Comparison of ENCODE assay signal across 32 mouse cellular contexts in genomic region chr3:123312477-123313062, GRCm38 (mm10). TPM values are rescaled to one million over a fixed set of nuclear protein-coding genes. Genes with fewer than 3 reads are reported as not detected.
DNase-seq lines count a peak whose midpoint lies in the region; ATAC-seq and TF ChIP-seq lines count a peak whose summit lies in the region.
"Had no signal": no experiment of that assay in that cellular context is flagged by ENCODE, and none has a peak within 500 bp of the region (broad histone marks: within the 10 kb centered on the region; RNA-seq: fewer than 3 reads in every experiment).

No protein-coding gene starts in this region.

- no peaks in the 10 kb centered on the region; the same call in 1 of the 2 replicates for H3K36me3 ChIP-seq in heart, embryonic 11.5 days (ENCODE audit: control insufficient read depth, insufficient read depth, low read length)
- H3K36me3 ChIP-seq in kidney, postnatal 0 days (ENCODE audit: insufficient read depth, low read length): no peaks in the 10 kb centered on the region
- H3K36me3 ChIP-seq in kidney, adult 2 months (ENCODE audit: control insufficient read depth, insufficient read depth, low read length): no peaks in the 10 kb centered on the region
- H3K36me3 ChIP-seq in stomach, embryonic 14.5 days (ENCODE audit: control insufficient read depth, insufficient read depth, low read length): peaks cover 4% of the 10 kb centered on the region; the same call in 1 of the 2 replicates
- no peaks in the 10 kb centered on the region for H3K36me3 ChIP-seq in lung, postnatal 0 days (ENCODE audit: insufficient read depth, low read length)
- H3K36me3 ChIP-seq in forebrain, embryonic 12.5 days (replicated peaks): no peaks in the 10 kb centered on the region
- H3K36me3 ChIP-seq: hindbrain, embryonic 15.5 days; midbrain, embryonic 12.5 days; neural tube, embryonic 12.5 days had no signal

- TF ChIP-seq CTCF in kidney, postnatal 0 days (IDR thresholded peaks at IDR 0.05; ENCODE audit: low read depth): no peak
- no peak for TF ChIP-seq CTCF in kidney, adult 2 months (conservative IDR thresholded peaks at IDR 0.05; ENCODE audit: insufficient read depth, insufficient read length, low read depth, low read length)
- no peak for TF ChIP-seq CTCF in lung, postnatal 0 days (IDR thresholded peaks at IDR 0.05)

- TF ChIP-seq POLR2A in kidney, adult 2 months (IDR thresholded peaks at IDR 0.05; ENCODE audit: low read depth, low read length): no peak

- WGBS in heart, embryonic 11.5 days (ENCODE audit: insufficient replicate concordance): 85% methylated on average over 9 of the region's 9 CpGs
- 47% methylated on average over 9 of the region's 9 CpGs for WGBS in kidney, postnatal 0 days
- 64% methylated on average over 9 of the region's 9 CpGs for WGBS in kidney, adult 2 months
- 63% methylated on average over 9 of the region's 9 CpGs for WGBS in stomach, embryonic 14.5 days
- WGBS in lung, postnatal 0 days: 80% methylated on average over 9 of the region's 9 CpGs
- WGBS in forebrain, embryonic 12.5 days: 86% methylated on average over 9 of the region's 9 CpGs

- no peak overlapping the region for H3K27ac ChIP-seq in heart, embryonic 11.5 days (ENCODE audit: low read depth, low read length)
- peak overlapping the region; percentile 15; the same call in 1 of the 2 replicates for H3K27ac ChIP-seq in kidney, postnatal 0 days
- no peak overlapping the region for H3K27ac ChIP-seq in kidney, adult 2 months (ENCODE audit: insufficient read depth, low read depth, low read length)
- H3K27ac ChIP-seq in stomach, embryonic 14.5 days (ENCODE audit: low read length): peak overlapping the region; percentile 72; the same call in 1 of the 2 replicates
- no peak overlapping the region for H3K27ac ChIP-seq in lung, postnatal 0 days (ENCODE audit: low read length)
- H3K27ac ChIP-seq in forebrain, embryonic 12.5 days: no peak overlapping the region
- H3K27ac ChIP-seq: embryonic facial prominence, embryonic 12.5 days; hindbrain, embryonic 15.5 days; liver, embryonic 12.5 days; midbrain, embryonic 12.5 days; neural tube, embryonic 12.5 days had no signal

- H3K4me2 ChIP-seq in heart, embryonic 11.5 days: no peak overlapping the region
- no peak overlapping the region for H3K4me2 ChIP-seq in kidney, postnatal 0 days (ENCODE audit: low read length)
- H3K4me2 ChIP-seq in stomach, embryonic 14.5 days (replicated peaks; ENCODE audit: low read depth, low read length): no peak overlapping the region
- no peak overlapping the region for H3K4me2 ChIP-seq in lung, postnatal 0 days (replicated peaks; ENCODE audit: low read depth, low read length)
- H3K4me2 ChIP-seq in forebrain, embryonic 12.5 days: no peak overlapping the region
- H3K4me2 ChIP-seq: embryonic facial prominence, embryonic 12.5 days; heart, embryonic 12.5 days; hindbrain, embryonic 15.5 days; liver, embryonic 12.5 days; midbrain, embryonic 12.5 days; neural tube, embryonic 12.5 days had no signal

- H3K9ac ChIP-seq in heart, embryonic 11.5 days (ENCODE audit: low read depth, low read length): no peak overlapping the region
- H3K9ac ChIP-seq in kidney, postnatal 0 days (ENCODE audit: low read depth, low read length): no peak overlapping the region
- H3K9ac ChIP-seq in stomach, embryonic 14.5 days (replicated peaks; ENCODE audit: low read depth, low read length): no peak overlapping the region
- no peak overlapping the region for H3K9ac ChIP-seq in lung, postnatal 0 days (replicated peaks; ENCODE audit: low read depth)
- H3K9ac ChIP-seq in forebrain, embryonic 12.5 days: no peak overlapping the region
- H3K9ac ChIP-seq: embryonic facial prominence, embryonic 12.5 days; heart, embryonic 12.5 days; hindbrain, embryonic 15.5 days; liver, embryonic 12.5 days; liver, postnatal 0 days; midbrain, embryonic 12.5 days; neural tube, embryonic 12.5 days had no signal

- no peaks in the 10 kb centered on the region for H3K9me3 ChIP-seq in heart, embryonic 11.5 days (replicated peaks; ENCODE audit: control insufficient read depth, low read length)
- H3K9me3 ChIP-seq in kidney, postnatal 0 days (replicated peaks; ENCODE audit: low read length): no peaks in the 10 kb centered on the region
- H3K9me3 ChIP-seq in stomach, embryonic 14.5 days (ENCODE audit: control insufficient read depth, low read depth, low read length): no peaks in the 10 kb centered on the region
- no peaks in the 10 kb centered on the region for H3K9me3 ChIP-seq in lung, postnatal 0 days (ENCODE audit: low read length)
- H3K9me3 ChIP-seq in forebrain, embryonic 12.5 days: no peaks in the 10 kb centered on the region
- H3K9me3 ChIP-seq: embryonic facial prominence, embryonic 12.5 days; heart, embryonic 12.5 days; hindbrain, embryonic 15.5 days; liver, embryonic 12.5 days; megakaryocyte, embryonic 14.5 days; midbrain, embryonic 12.5 days; neural tube, embryonic 12.5 days had no signal

- no peaks in the 10 kb centered on the region for H3K27me3 ChIP-seq in heart, embryonic 11.5 days (ENCODE audit: control insufficient read depth, insufficient read depth, low read length)
- no peaks in the 10 kb centered on the region for H3K27me3 ChIP-seq in kidney, postnatal 0 days (ENCODE audit: insufficient read depth, low read length)
- no peaks in the 10 kb centered on the region for H3K27me3 ChIP-seq in kidney, adult 2 months (replicated peaks; ENCODE audit: control insufficient read depth, insufficient read depth, low read length)
- H3K27me3 ChIP-seq in stomach, embryonic 14.5 days (ENCODE audit: control insufficient read depth, insufficient read depth, low read length): no peaks in the 10 kb centered on the region
- no peaks in the 10 kb centered on the region for H3K27me3 ChIP-seq in lung, postnatal 0 days (replicated peaks; ENCODE audit: insufficient read depth, low read length)
- no peaks in the 10 kb centered on the region for H3K27me3 ChIP-seq in forebrain, embryonic 12.5 days
- H3K27me3 ChIP-seq: CH12.LX; embryonic facial prominence, embryonic 12.5 days; heart, embryonic 12.5 days; hindbrain, embryonic 15.5 days; liver, embryonic 12.5 days; megakaryocyte, embryonic 14.5 days; midbrain, embryonic 12.5 days; neural tube, embryonic 12.5 days had no signal

- H3K4me3 ChIP-seq in heart, embryonic 11.5 days (ENCODE audit: low read depth, low read length): no peak overlapping the region
- no peak overlapping the region for H3K4me3 ChIP-seq in kidney, postnatal 0 days (replicated peaks; ENCODE audit: low read depth, low read length)
- H3K4me3 ChIP-seq in kidney, adult 2 months (ENCODE audit: insufficient read depth, low read depth, low read length): no peak overlapping the region
- no peak overlapping the region for H3K4me3 ChIP-seq in stomach, embryonic 14.5 days (ENCODE audit: low read depth, low read length)
- no peak overlapping the region for H3K4me3 ChIP-seq in lung, postnatal 0 days (ENCODE audit: low read depth, low read length)
- H3K4me3 ChIP-seq in forebrain, embryonic 12.5 days (replicated peaks): no peak overlapping the region
- H3K4me3 ChIP-seq: embryonic facial prominence, embryonic 12.5 days; heart, embryonic 12.5 days; hindbrain, embryonic 15.5 days; liver, embryonic 12.5 days; megakaryocyte, embryonic 14.5 days; midbrain, embryonic 12.5 days; myocyte; neural tube, embryonic 12.5 days had no signal

- peak; percentile 78 for DNase-seq in heart, adult 11 months
- DNase-seq in kidney, postnatal 0 days (ENCODE audit: low spot score): peak; percentile 52
- no peak for DNase-seq in kidney, adult 2 months
- no peak for DNase-seq in lung, postnatal 0 days (ENCODE audit: low spot score)
- DNase-seq: adrenal gland, postnatal 14 days; cerebellum, adult 11-12 months; cerebellum, adult 9-11 months; embryo, embryonic 11 days; gastrocnemius, postnatal 14 days; heart, adult 18-20 months; kidney, adult 11 months; layer of hippocampus, postnatal 36 days; left cerebral cortex, postnatal 4 days; liver, postnatal 0 days; lung, postnatal 4 days; right cerebral cortex, adult 18-20 months; right cerebral cortex, postnatal 4 days; thymus, adult 18-20 months; thymus, postnatal 25 days had no signal

- no peak for TF ChIP-seq EP300 in lung, postnatal 0 days (IDR thresholded peaks at IDR 0.05)

- peaks cover 7% of the 10 kb centered on the region; the same call in 1 of the 2 replicates for H3K4me1 ChIP-seq in heart, embryonic 11.5 days (ENCODE audit: control insufficient read depth, insufficient read depth, low read length)
- no peaks in the 10 kb centered on the region for H3K4me1 ChIP-seq in kidney, postnatal 0 days (replicated peaks; ENCODE audit: insufficient read depth, low read length)
- H3K4me1 ChIP-seq in kidney, adult 2 months (ENCODE audit: control insufficient read depth, insufficient read depth, low read length): no peaks in the 10 kb centered on the region
- H3K4me1 ChIP-seq in stomach, embryonic 14.5 days (ENCODE audit: control insufficient read depth, insufficient read depth, low read length): peaks cover 16% of the 10 kb centered on the region
- H3K4me1 ChIP-seq in lung, postnatal 0 days (ENCODE audit: insufficient read depth, low read depth, low read length): no peaks in the 10 kb centered on the region
- peaks cover 3% of the 10 kb centered on the region; the same call in 1 of the 2 replicates for H3K4me1 ChIP-seq in forebrain, embryonic 12.5 days
- H3K4me1 ChIP-seq: hindbrain, embryonic 15.5 days; liver, embryonic 12.5 days; megakaryocyte, embryonic 14.5 days; midbrain, embryonic 12.5 days; neural tube, embryonic 12.5 days had no signal

- no peak for ATAC-seq in heart, embryonic 11.5 days (replicated peaks; ENCODE audit: insufficient number of reproducible peaks, low FRiP score, low TSS enrichment)
- no peak; the same call in 1 of the 2 replicates for ATAC-seq in kidney, postnatal 0 days (replicated peaks; ENCODE audit: low FRiP score, low read depth)
- ATAC-seq in stomach, embryonic 14.5 days (ENCODE audit: insufficient number of reproducible peaks, insufficient read depth, low FRiP score, low read depth): peak; percentile 49; the same call in 1 of the 2 replicates
- no peak for ATAC-seq in lung, postnatal 0 days
- no peak for ATAC-seq in granulocyte monocyte progenitor cell, adult 5-6 weeks (replicated peaks; ENCODE audit: poor library complexity, severe bottlenecking)
- ATAC-seq in forebrain, embryonic 12.5 days (ENCODE audit: low FRiP score): no peak
- ATAC-seq: liver, embryonic 12.5 days; liver, postnatal 0 days had no signal

RNA-seq across cellular contexts. Expression of gene Sec24d, which starts 45.3 kb away (rescaled TPM):
- polyA plus RNA-seq in heart, embryonic 11.5 days (2014; fragmentation: Nextera tagmentation; extraction: Ambion mirVana): 66.1 and 73.4 TPM in 2 replicates
- 51.4 and 61.1 TPM in 2 replicates for polyA plus RNA-seq in kidney, postnatal 0 days (2015; fragmentation: Nextera tagmentation; extraction: Ambion mirVana)
- 20.8 and 21.1 TPM in 2 replicates for polyA plus RNA-seq in kidney, adult 2 months (2012; rRNA removed)
- polyA plus RNA-seq in stomach, embryonic 14.5 days (2014; fragmentation: Nextera tagmentation; extraction: Ambion mirVana): 96.9 and 115 TPM in 2 replicates
- 34.9 and 38.7 TPM in 2 replicates for polyA plus RNA-seq in lung, postnatal 0 days (2015; fragmentation: Nextera tagmentation; extraction: Ambion mirVana)
- 45.6 and 66.7 TPM in 2 replicates for total RNA-seq in granulocyte monocyte progenitor cell, adult 5-6 weeks (2014; fragmentation: Nextera tagmentation)
- total RNA-seq in granulocyte monocyte progenitor cell, adult 5-6 weeks (2017): 43.3 and 61.9 TPM in 2 replicates
- 13.2 and 16.9 TPM in 2 replicates for polyA plus RNA-seq in forebrain, embryonic 12.5 days (2016; fragmentation: Nextera tagmentation; extraction: Ambion mirVana)

Comparison
In these comparisons a context has a peak if more than half of its experiments do, and no peak if none do; other contexts are left out.
1. DNase-seq: peak in heart, adult 11 months (single experiment) and kidney, postnatal 0 days (single experiment); none in kidney, adult 2 months (single experiment) and lung, postnatal 0 days (single experiment).
2. H3K27ac ChIP-seq: peak in kidney, postnatal 0 days (single experiment) and stomach, embryonic 14.5 days (single experiment); none in heart, embryonic 11.5 days (single experiment), kidney, adult 2 months (single experiment), lung, postnatal 0 days (single experiment) and forebrain, embryonic 12.5 days (single experiment).